Mouse (Mus musculus): Measurements from ENCODE around the gene Rapgef5.

GRCm38 (mm10) chr12:117628321-117629093 is 112.2 kb downstream of the Rapgef5 start:
- TF ChIP-seq JUND (conservative IDR thresholded peaks at IDR 0.05; ENCODE audit: low read depth, low read length) (peak; percentile 87), BHLHE40 (IDR thresholded peaks at IDR 0.05; ENCODE audit: low read depth, low read length) (no peak), KAT2A (IDR thresholded peaks at IDR 0.05; ENCODE audit: insufficient replicate concordance, low read length) (0 out of 2 replicates have a peak, but pooled peaks have one; percentile 25), MYC (IDR thresholded peaks at IDR 0.05; ENCODE audit: low read depth, low read length) (peak; percentile 46), CTCF (conservative IDR thresholded peaks at IDR 0.05 in 1 of 2, IDR thresholded peaks at IDR 0.05 in 1 of 2; ENCODE audit: low read depth in 2 of 2, low read length in 2 of 2) (0 out of 4 replicates have a peak, but pooled peaks of 1 of the 2 experiments have one; percentile 0)

Measured in CH12.LX (cell line).